Mouse (Mus musculus) testis, adult 2 months (tissue): ENCODE measurements around the gene St6galnac3. TPM values are rescaled to one million over a fixed set of nuclear protein-coding genes. Genes with fewer than 3 reads are reported as not detected.
"Not testable (repeated sequence)": the region's sequence is repeated elsewhere in the genome, so short reads cannot be mapped to it uniquely, and the experiment has no call there.

ENCODE experiments used
- H3K27ac ChIP-seq: fragments of 200-500 bp; 2 replicates; pipeline ENCODE4 v1.5.1; 2012; ENCODE audit warnings: low read depth, low read length; ENCODE audit not compliant: control insufficient read depth, insufficient read depth
- H3K27me3 ChIP-seq: fragments of 200-500 bp; 2 replicates; pipeline ENCODE4 v1.6.1; 2012; ENCODE audit warnings: mild to moderate bottlenecking, low read length, moderate library complexity; ENCODE audit not compliant: control insufficient read depth, insufficient read depth
- H3K36me3 ChIP-seq: fragments of 200-500 bp; 2 replicates; pipeline ENCODE4 v1.6.1; 2012; ENCODE audit warnings: mild to moderate bottlenecking, low read length; ENCODE audit not compliant: control insufficient read depth, insufficient read depth
- H3K4me1 ChIP-seq: fragments of 200-500 bp; 2 replicates; pipeline ENCODE4 v1.6.1; 2012; ENCODE audit warnings: low read length; ENCODE audit not compliant: control insufficient read depth, insufficient read depth
- H3K4me3 ChIP-seq: fragments of 200-500 bp; 2 replicates; pipeline ENCODE4 v1.5.1; 2012; ENCODE audit warnings: low read depth, mild to moderate bottlenecking, low read length, moderate library complexity, mixed read lengths; ENCODE audit not compliant: control insufficient read depth
- CTCF ChIP-seq: fragments of 200-500 bp; IDR thresholded peaks from 2 replicates; pipeline ENCODE4 v1.5.1; 2012; ENCODE audit warnings: low read depth, mild to moderate bottlenecking, inconsistent platforms, low read length, moderate library complexity; ENCODE audit not compliant: control insufficient read depth, insufficient read depth, insufficient replicate concordance
- POLR2A ChIP-seq: fragments of 200-500 bp; IDR thresholded peaks from 2 replicates; pipeline ENCODE4 v1.6.1; 2012; ENCODE audit warnings: low read depth, mild to moderate bottlenecking, inconsistent platforms, low read length, moderate library complexity; ENCODE audit not compliant: control insufficient read depth
- polyA plus RNA-seq: library from polyadenylated mRNA; depleted of rRNA; stranded (reverse); fragments of >200 nt; gene quantifications from 2 replicates; pipeline ENCODE4 v1.2.3, GENCODE M21; 2012

The St6galnac3 gene
- polyA plus RNA-seq, 1 experiment, result 2.2 TPM

DNA sequence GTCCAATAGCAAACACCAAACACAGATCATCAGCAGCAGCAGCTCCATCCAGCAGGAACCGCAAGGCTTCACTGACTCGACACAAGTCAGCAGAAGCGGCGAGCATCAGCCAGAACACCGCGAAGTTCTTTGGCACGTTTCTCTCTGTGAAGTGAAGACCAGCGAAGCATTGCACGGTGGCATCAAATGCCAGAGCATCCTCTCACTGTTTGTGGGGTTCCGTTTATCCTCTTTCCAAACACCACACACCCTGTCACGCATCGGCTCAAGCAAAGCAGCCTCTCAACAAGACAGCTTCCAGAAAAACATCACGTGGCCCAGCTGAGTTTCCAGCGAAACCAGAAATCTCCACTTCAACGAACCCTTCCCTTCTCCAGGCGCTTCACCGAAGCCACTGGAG, 36.2 kb upstream of the St6galnac3 start:
- H3K27me3 ChIP-seq, result no peaks in the 10 kb centered on the region
- H3K27ac ChIP-seq, result no peak overlapping the region
- no peaks in the 10 kb centered on the region for H3K4me1 ChIP-seq
- H3K36me3 ChIP-seq, result no peaks in the 10 kb centered on the region
- H3K4me3 ChIP-seq, result no peak overlapping the region
- no peak for TF ChIP-seq POLR2A
- no peak for TF ChIP-seq CTCF

DNA sequence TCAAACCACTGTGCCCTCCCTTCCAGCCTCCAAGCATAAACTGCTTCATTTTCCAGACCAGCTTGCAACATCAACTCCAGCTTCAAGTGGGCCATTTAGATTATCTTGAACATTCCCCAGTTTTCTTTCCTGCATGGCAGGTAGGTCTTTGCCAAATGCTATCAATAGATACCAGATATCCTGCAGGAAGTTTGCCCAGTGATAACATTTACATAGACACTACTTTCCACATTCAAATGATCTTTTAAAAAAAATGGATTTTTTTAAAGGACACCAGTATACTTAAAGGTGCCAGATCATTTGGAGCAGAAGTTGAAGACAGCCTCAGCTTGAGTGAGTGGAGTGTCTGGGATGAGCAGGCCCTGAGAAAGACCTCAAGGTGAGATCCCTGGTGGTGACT, 34.3 kb upstream of the St6galnac3 start:
- no peak overlapping the region for H3K27ac ChIP-seq
- no peaks in the 10 kb centered on the region for H3K36me3 ChIP-seq
- H3K4me1 ChIP-seq, result no peaks in the 10 kb centered on the region
- H3K27me3 ChIP-seq, result no peaks in the 10 kb centered on the region
- no peak for TF ChIP-seq CTCF
- no peak for TF ChIP-seq POLR2A
- H3K4me3 ChIP-seq, result no peak overlapping the region

DNA sequence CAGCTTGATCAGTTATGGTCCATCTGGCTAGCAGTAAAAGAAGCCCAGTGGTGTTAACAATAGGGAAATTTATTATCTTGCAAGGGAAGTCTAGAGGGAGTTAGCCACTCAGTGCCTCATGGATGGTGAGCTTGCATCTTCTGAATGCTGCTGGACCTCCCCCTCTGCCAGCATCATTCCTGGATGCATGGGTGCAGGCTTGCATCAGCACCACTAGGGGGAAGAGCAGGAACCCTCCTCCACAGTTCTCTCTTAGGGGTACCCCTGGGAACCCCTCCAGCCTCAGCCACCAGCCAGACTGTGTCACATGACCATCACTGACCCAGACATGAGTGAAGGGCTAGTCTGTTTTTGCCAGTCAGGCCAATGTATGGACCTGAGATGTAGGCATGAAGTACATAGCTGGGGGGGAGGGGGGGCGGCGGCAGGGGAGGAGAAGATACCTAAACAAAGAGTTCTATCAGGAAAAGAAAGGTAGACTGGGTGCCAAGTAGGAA, 31.6 kb upstream of the St6galnac3 start:
- Histone ChIP-seq H3K27ac (no peak overlapping the region), H3K4me3 (no peak overlapping the region)

DNA sequence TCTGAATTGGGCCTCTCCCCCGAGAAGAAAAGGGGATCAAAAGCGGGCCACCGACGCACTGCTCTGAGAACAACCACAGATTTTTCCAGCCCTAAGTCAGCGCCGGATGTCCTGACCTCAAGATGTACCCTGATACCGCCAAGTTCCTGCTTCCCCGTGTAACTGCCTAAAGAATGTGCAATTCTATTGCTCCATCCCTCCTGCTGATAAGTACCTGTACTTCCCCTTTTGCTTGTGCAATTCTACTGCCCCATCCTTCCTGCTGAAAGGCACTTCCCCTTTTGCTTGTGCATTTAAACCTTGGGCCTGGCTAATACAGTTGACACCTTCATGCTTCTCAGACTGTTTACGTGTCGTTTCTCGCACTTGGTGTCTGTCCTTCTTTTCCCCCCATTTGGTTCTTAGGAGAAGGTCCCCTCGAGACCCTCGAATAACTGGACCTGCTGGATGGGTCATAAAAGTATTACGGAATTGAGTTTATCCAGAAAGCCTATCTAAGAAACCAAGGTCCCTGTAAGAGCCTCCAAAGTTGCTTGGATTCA, 30.9 kb upstream of the St6galnac3 start:
- H3K4me1 ChIP-seq, H3K36me3 ChIP-seq, H3K27me3 ChIP-seq, H3K4me3 ChIP-seq, H3K27ac ChIP-seq: not testable (repeated sequence)

More for the DNA sequence above, 31.6 kb upstream of the St6galnac3 start:
- Histone ChIP-seq H3K4me1 (no peaks in the 10 kb centered on the region), H3K27me3 (no peaks in the 10 kb centered on the region), H3K36me3 (no peaks in the 10 kb centered on the region)
- TF ChIP-seq CTCF, result no peak
- TF ChIP-seq POLR2A, result no peak

DNA sequence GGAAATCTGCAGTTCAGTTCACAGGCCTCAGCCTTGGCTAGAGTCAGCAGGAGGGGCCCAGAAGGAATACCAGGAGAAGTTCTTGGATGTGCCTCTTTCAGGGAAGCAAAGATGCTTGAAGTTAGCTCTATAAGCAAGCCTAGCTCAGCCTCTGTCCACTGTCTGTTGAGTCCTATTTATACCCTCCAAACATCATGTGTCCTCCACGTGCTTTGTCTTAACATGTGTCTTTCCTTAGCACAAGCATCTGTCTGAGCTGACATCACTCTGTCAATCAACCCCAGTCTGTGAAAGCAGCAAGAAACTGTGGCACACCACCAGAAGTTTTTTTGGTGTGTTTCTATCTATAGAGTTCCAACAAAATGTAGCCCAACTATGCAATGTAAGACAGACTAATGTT, 26.5 kb upstream of the St6galnac3 start:
- TF ChIP-seq POLR2A (no peak), CTCF (no peak)
- H3K27ac ChIP-seq, result no peak overlapping the region
- no peaks in the 10 kb centered on the region for H3K4me1 ChIP-seq
- no peaks in the 10 kb centered on the region for H3K36me3 ChIP-seq
- H3K27me3 ChIP-seq, result no peaks in the 10 kb centered on the region
- H3K4me3 ChIP-seq, result no peak overlapping the region

DNA sequence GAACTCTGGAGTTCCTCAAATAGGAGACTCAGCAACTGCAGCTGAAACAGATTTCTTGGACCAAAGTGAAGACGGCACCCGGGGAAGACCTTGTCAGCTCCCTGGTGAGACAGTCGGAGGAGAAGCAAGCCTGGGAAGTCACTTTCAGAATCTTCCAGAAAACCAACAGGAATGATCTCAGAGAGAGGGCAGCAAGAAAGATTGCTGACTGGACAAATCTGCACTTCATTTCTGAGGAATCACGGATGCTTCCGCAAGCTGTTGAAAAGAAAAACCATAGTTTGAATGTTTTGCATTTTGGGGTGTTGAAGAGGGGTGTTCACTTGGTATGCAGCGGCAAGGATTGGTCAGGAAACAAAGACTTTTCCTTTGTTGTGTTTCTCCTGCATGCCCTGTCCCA, 24.4 kb upstream of the St6galnac3 start:
- TF ChIP-seq CTCF, result no peak
- no peak for TF ChIP-seq POLR2A
- Histone ChIP-seq H3K4me1 (no peaks in the 10 kb centered on the region), H3K27me3 (no peaks in the 10 kb centered on the region), H3K4me3 (no peak overlapping the region), H3K36me3 (no peaks in the 10 kb centered on the region), H3K27ac (no peak overlapping the region)

DNA sequence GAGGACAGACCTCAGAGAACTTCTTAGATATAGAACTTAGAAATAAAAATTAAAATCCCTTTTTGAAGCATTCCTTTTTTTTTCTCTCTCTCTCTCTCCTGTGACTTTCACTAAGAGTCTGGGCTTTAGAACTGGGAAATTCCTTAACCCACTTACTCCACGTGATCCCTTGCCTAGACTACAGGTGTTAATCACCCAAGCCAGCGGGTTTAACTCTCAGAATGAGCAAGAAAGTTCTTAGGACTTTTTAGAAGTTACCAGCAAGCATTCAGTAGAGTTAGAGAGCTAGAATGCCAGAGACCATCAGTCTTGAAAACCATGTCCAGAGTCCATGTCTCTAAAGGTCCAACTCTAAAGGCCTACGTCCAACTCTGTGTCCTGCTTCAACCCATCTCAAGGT, 23.3 kb upstream of the St6galnac3 start:
- no peak overlapping the region for H3K4me3 ChIP-seq
- no peak overlapping the region for H3K27ac ChIP-seq
- no peaks in the 10 kb centered on the region for H3K27me3 ChIP-seq
- H3K4me1 ChIP-seq, result no peaks in the 10 kb centered on the region
- H3K36me3 ChIP-seq, result no peaks in the 10 kb centered on the region
- no peak for TF ChIP-seq CTCF
- no peak for TF ChIP-seq POLR2A

DNA sequence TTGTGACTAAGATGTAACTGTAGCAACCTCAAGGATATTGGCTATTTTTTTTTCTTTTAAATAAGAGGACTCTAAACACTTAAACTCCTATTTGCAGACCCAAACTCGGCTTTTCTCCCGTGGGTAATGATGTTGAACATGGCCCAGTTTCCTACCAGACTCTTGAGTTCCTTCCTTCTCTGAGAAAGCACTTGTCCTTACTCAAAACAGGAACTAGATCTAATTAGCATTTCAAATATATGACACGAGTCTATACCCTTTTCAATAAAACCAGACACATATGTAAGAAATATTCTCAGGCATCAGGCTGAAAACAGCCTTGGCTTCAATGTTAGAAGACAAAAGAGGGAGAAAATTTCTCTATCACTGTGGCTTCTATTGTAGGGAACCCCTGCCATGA, 20.1 kb upstream of the St6galnac3 start:
- Histone ChIP-seq H3K4me1 (no peaks in the 10 kb centered on the region), H3K27me3 (no peaks in the 10 kb centered on the region), H3K27ac (no peak overlapping the region), H3K36me3 (no peaks in the 10 kb centered on the region), H3K4me3 (no peak overlapping the region)
- no peak for TF ChIP-seq POLR2A
- no peak for TF ChIP-seq CTCF
